Mouse (Mus musculus) brain, embryonic 14.5 days (tissue): Measurements from ENCODE around the gene E2f3.

Experiments
- CTCF ChIP-seq: fragments of 200-500 bp; IDR thresholded peaks from 2 replicates; pipeline ENCODE4 v1.5.1; 2012; ENCODE audit warnings: inconsistent platforms, mild to moderate bottlenecking, moderate library complexity, borderline replicate concordance; ENCODE audit not compliant: insufficient read depth, insufficient read length; ENCODE audit errors: extremely low read depth
- POLR2A ChIP-seq: fragments of 200-500 bp; IDR thresholded peaks from 2 replicates; pipeline ENCODE4 v1.6.1; 2012; ENCODE audit warnings: mild to moderate bottlenecking, inconsistent platforms, borderline replicate concordance; ENCODE audit not compliant: poor library complexity, insufficient read depth, insufficient read length, severe bottlenecking; ENCODE audit errors: extremely low read depth

GRCm38 (mm10) chr13:29985101-29985854 is 585 bp downstream of the E2f3 start:
- no peak for TF ChIP-seq POLR2A
- no peak for TF ChIP-seq CTCF
